Mouse (Mus musculus) T-cell, adult 2 months (primary cell): ENCODE measurements at regions not wholly inside any gene's neighbourhood (a gene's known extent, or its start where the extent isn't known, plus 50 kb on each side); places are given as distances from the start of the nearest gene placed in this dataset.
"Not testable (repeated sequence)": the region's sequence is repeated elsewhere in the genome, so short reads cannot be mapped to it uniquely, and the experiment has no call there.

Experiments
- DNase-seq: peaks from one replicate; pipeline ENCODE4 v3.0.0; 2022; ENCODE audit warnings: low spot score

- DNase-seq = no peak
Measured at GRCm38 (mm10) chr10:126349076-126349475, 383.1 kb downstream of the Lrig3 start.

- DNase-seq = no peak
Measured at GRCm38 (mm10) chr10:126337426-126337825, 371.5 kb downstream of the Lrig3 start.

GRCm38 (mm10) chr10:126333786-126334185, 367.8 kb downstream of the Lrig3 start:
- no peak for DNase-seq

DNA sequence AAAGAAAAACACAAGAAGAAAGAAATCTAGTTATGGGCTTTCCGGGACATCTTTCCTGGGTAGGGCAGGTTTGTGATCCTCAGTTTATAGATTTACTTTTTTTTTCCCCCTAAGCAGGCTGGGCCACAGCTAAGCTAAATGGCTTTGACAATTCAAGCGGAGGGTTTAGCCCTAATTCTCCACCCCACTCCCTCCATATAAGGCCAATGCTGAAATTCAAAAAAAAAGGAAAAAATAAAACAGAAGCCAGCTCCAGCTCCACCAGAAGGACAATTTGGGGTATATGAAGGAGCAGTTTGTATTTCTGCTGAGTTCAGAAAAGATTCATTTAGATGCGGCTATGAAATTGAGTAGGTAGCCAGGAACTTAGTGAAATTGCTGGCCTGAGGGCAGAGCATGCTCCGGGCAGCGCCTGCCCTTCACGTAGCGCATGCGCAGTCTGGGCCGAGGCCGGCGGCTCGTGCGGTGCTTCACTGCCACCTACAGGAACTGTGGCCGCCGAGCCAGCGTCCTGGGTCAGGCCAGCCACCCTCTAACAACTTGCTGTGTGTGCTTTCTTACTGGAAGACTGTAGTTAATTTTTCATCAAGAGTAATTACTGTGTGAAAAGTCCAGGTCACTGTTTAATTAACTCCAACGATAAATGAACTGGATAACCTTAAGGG, 364.5 kb downstream of the Lrig3 start:
- DNase-seq = no peak

DNA sequence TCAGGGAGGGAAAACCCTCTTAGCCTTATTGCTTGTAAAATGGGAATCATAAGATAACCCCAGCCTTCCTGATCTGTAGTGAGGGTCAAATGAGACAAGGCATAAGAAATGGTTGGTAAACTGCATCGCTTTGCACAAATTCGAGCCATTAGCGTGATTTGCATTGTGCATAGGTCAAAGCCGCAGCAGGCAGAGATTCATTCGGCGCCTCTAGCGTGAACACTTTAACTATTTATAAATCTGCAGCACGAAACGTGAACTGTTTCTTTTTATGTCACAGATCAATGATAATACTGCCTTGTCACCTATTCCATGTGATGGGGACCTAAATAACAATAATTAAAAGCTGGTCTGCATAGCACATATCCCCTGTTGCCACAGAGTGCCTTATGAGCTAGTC, 354.9 kb downstream of the Lrig3 start:
- DNase-seq = no peak

- DNase-seq = no peak
Measured at GRCm38 (mm10) chr10:126319795-126320194, 353.8 kb downstream of the Lrig3 start.

DNA sequence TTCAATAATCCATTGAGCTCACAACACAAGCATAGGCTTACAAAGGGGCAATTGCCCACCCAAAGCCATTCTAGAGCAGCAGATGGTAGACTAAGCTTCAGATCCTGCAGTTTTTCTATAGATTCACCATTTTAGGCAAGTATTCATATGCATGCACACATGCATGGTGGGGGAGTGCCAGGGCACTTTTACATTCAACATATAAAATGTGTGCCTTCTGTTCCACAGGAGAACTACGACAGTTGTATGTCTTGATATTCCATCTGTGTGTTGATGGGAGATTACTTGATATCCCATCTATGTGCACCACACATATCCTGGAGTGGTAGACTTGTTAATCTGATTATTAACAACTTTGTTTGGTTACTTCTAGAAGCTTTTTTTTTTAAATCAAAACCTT, 334.0 kb downstream of the Lrig3 start:
- no peak for DNase-seq

GRCm38 (mm10) chr10:126298211-126298610, 332.2 kb downstream of the Lrig3 start:
- no peak for DNase-seq

GRCm38 (mm10) chr10:126295853-126296252, 329.9 kb downstream of the Lrig3 start:
- no peak for DNase-seq

DNA sequence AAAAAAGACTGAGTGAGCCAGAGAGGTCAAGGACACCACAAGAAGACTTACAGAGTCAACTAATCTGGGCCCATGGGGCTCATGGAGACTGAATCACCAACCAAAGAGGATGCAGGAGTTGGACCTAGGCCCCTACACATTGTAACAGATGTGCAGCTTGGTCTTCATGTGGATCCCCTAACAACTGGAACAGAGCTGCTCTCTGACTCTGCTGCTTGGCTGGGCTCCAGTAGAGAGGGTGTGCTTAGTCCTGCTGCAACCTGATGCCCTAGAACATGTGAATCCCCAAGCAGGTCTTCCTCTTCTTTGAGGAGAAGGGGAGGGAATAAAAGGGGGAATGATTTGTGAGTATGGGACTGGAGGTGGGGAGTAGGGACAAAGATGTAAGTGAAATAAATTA, 325.8 kb downstream of the Lrig3 start:
- DNase-seq = no peak

GRCm38 (mm10) chr10:126285096-126285495, 319.1 kb downstream of the Lrig3 start:
- not testable (repeated sequence) for DNase-seq

DNA sequence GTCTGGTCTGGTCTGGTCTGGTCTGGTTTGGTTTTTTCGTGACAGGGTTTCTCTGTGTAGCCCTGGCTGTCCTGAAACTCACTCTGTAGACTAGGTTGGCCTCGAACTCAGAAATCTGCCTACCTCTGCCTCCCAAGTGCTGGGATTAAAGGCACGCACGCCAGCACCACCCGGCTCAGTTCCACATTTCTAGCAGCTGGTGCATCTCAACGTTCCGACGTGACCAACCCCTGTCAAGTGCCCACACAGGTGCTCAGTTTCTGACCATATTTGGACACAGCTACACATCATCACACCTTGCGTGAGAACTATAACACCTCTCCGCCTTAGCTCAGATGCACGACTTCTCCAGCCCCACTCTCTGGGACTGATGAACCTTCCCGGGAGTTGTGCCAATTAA, 304.4 kb downstream of the Lrig3 start:
- no peak for DNase-seq

- no peak for DNase-seq
Measured at GRCm38 (mm10) chr10:126267321-126267998, 301.5 kb downstream of the Lrig3 start.

DNA sequence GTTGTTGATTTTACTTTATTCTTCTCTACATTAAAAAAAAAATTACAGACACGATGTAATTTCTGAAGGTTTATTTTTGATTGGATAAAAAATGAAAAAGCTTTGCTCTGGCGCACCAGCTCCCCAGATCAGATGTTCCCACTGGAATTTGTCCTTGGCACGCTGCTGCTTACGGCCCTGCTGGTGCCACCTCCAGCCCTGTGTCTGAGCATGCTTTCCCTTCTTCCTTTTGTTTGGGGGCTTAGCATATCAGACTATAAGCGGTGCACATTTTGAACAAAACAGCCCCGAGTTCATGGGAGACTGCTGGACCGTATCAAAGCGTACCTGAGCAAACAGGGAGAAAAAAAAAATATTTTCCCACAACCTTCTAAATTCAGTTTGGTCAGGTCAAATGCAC, 291.2 kb downstream of the Lrig3 start:
- DNase-seq = no peak

- no peak for DNase-seq
Measured at GRCm38 (mm10) chr10:126254198-126254597, 288.2 kb downstream of the Lrig3 start.

DNA sequence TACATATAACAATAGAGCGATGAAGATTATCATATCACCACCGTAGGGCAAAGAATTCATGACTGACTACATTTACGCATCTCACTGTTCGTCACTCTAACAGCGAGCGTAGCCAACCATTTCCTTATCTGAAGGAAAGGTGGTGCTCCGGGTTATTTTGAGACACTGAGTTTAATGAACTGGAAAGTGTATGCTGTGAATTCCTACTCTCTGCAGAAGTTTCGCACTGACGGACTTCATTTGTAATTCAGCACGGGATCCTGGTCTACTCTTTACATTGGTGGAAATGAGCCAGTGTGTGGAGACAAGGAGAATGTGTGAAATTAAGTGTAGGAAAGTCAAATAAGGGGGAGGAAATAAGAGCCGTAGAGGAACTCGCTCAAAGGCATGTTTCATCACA, 283.2 kb downstream of the Lrig3 start:
- DNase-seq = no peak

DNA sequence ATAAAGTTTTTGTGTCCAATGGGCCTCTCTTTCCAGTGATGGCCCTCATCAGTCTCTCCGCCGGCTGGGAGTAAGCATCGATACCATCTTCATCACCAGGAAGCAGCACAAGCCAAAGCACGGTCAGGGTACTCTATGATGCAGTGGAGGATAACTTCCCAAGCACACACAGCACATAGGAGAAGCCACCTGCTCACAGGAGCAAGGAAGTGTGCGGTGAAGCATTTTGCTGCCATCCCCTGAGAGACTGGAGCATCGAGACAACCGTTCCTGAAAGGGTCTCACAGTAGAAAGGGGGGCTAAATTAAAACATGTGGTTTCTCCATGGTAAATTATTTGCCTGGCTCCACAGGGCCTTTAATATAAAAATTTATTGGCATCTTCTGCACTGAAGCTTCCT, 277.1 kb downstream of the Lrig3 start:
- DNase-seq = no peak

GRCm38 (mm10) chr10:126239536-126239935, 273.6 kb downstream of the Lrig3 start:
- DNase-seq = no peak
